Mouse (Mus musculus) T-helper 1 cell (primary cell): ENCODE data around the gene Kyat1.
"Not testable (repeated sequence)": the region's sequence is repeated elsewhere in the genome, so short reads cannot be mapped to it uniquely, and the experiment has no call there.

ENCODE experiments used
- in situ Hi-C: fragments of 300-600 bp; cut with MboI, MseI; formaldehyde crosslinking; loops from one replicate; pipeline ENCODE4 v1.15.1; 2025; ENCODE audit warnings: high pct_unique_total_duplicates

The Kyat1 gene

DNA sequence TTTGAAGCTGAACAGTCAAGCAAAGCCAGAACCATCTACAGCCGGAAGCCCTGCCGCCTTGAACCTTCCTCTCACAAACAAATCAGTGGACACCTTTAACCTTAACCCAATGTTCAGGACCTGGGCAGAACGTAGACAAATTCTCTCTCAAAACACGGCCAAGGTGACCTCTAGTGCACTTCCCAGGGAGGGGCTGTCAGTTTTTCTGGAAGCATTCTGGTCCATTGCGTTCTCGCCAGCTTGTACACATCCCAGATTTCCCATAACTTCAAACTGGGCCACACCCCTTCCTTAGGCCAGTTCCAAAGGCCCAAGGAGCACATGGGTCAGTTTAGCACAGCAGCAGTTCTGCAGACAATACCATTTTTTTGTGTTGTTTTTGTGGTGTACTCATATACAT lies 9.8 kb upstream of the Kyat1 start:
- in situ Hi-C loops: no loop called here

GRCm38 (mm10) chr2:30214745-30215144 lies 9.1 kb upstream of the Kyat1 start:
- in situ Hi-C loops: no loop called here

DNA sequence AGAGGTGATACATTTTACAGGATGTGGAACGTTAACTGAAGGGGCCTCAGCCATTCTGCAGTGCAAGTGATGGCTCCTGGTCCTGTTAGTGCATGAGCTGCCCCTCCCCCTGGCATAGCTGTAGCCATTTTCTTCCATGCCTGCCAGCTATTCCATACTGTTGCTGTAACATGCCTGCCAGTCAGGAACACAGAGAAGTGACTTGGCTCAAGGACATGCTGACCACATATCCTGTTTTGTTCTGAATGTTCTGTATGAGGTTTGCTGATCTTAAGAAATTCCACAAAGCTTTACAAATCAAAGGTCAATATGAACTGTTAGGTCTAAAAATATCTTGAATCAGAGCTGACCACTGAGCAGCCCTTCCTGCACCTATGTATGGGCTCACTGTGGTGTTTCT lies 7.3 kb upstream of the Kyat1 start:
- in situ Hi-C loops: no loop called here

DNA sequence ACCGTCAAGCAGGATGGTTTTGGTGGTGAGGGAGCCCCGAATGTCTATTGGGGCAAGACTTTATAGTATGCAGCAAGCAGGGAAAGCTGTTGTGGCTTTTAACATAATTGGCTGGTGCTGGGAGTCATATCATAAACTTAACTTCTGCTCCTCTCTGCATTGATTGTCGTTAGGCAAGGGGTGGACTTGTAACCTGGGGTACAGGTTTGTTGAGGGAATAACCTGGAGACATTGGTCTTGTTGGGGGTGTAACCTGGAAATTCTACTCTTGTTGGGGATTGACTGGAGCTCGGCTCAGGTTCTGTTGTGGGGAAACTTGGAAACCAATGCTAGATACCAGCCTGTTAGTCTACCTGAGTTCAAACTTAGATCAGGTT lies 6.5 kb upstream of the Kyat1 start:
- in situ Hi-C loops: no loop called here

- in situ Hi-C loops: no loop called here
These were observed 5.9 kb upstream of the Kyat1 start for GRCm38 (mm10) chr2:30211408-30212168.

GRCm38 (mm10) chr2:30207886-30208285 lies 2.2 kb upstream of the Kyat1 start:
- in situ Hi-C loops: no loop called here

DNA sequence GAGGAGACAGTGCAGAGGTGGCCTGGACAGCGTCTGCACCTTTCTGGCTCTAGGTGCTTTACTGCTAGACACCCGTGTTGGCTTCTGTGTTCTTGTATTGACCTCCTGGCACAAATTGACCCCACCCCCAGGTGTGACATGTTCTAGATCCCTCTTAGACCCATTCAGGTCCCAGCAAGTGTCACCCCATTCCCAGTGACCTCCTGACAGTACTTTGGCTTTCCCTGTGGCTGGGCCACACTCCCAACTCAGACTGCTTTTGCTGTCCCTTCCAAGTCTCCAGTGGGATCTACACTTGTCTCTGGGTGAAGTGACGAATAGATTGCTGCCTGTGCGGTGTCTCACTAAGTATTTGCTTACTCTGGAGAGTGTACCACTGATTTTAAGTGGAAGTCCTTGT lies 1.8 kb upstream of the Kyat1 start:
- in situ Hi-C loops: no loop called here

DNA sequence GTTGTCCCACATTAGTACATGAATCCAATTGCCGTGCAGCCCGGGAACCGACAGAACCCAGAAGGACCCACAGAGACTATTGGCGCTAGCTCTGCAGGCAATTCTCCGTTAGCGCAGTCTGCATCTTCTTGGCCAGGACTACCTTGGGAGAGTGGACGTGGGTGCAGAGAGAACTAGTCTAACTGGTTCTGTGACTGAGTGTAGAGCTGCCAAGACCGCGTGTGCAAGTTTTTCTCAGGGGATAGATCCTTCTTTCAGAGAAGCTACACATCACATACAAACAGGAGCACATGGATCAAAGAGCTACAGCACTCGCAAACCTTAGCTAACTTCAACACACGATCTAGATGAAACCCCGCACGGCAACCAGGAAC lies 405 bp downstream of the Kyat1 start:
- in situ Hi-C loops: no loop called here

DNA sequence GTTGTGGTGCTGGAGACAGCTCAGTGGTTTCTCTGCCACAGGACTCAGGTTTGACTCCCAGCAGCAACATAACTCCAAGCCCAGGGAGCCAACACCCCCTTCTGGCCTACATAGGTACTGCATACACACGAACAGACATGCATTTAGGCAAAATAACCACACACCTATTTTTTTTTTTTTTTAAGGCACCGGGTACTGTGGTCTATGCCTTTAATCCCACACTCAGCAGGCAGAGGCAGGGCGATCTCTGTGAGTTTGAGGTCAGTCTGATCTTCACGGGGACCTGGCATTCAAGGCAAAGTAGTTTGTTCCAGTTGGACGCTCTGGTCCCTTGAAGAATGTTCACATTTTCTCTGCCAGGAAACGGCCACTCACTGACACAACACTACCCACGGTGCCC lies 2.2 kb downstream of the Kyat1 start:
- in situ Hi-C loops: no loop called here

DNA sequence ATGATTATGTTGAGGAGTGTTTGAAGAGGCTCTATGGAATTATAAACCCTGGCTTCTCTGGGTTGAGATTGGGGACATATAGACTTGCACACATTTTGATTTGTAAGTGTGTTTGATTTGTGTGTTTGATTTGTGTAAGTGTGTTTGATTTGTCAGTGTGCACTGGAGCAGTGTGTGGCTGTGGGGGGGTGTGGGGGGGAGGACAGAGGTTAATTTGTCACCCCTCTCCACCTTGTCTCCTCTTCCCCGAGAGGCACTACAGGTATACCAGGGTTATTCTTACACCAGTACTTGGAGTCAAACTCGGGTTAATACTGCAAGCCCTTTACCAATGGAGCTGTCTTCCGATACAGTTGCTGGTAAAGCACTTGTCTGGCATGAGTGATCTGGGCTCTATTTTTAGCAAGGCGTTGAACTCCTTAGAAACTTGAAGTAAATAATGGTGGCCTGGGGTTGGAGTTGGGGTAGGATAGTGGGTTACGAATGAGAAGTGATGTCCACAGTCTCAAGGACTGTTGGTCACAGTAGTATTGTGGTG lies 5.2 kb downstream of the Kyat1 start:
- in situ Hi-C loops: no loop called here

GRCm38 (mm10) chr2:30199984-30200383 lies 5.7 kb downstream of the Kyat1 start:
- in situ Hi-C loops: no loop called here

GRCm38 (mm10) chr2:30198021-30198420 lies 7.6 kb downstream of the Kyat1 start:
- in situ Hi-C loops: no loop called here

- in situ Hi-C loops: no loop called here
These were observed 11.0 kb downstream of the Kyat1 start for GRCm38 (mm10) chr2:30194656-30195055.

GRCm38 (mm10) chr2:30191790-30192580 lies 13.7 kb downstream of the Kyat1 start:
- in situ Hi-C loops: no loop called here

DNA sequence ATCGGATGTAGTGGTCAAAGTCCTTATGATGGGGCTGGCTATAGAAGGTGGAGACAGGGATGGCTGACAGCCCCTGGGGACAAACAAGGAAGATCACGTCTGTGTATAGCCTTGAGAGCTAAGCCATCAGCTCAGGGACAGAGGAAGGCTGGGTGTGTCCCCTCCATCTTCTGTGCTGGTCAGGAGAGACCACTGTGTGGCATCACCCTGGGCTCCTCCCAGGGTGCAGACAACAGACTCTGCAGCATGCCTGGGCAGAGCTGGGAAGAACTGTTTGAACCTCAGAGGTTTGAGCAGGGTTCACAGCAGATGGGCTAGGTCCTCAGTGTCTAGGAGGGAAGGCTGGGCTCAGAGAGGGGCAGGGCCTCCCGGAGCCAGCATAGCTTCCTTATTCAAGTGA lies 20.0 kb downstream of the Kyat1 start:
- in situ Hi-C loops: loop anchor here (5.0 kb wide), 1 partner anchor 82 kb away; the partner anchor contains the start of gene Phyhd1

DNA sequence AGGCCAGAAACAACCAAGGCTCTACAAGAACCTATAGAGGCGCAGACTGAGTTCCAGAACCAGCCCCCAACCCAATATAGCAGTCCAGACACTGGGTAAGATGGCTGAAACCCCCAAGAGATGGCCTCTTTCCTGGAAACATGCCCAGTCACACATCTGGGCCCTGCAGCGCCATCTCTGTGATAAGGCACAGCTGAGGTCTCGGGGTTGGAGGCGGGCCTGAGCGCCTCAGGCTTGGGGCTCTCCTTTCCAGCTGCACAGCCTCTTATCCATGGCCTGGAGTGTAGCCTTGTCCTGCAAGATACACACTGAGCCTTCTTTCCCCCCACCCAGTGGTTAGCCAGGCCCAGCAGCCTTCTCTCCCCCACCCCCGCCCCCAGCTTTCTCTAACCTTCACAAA lies 20.4 kb downstream of the Kyat1 start:
- in situ Hi-C loops: loop anchor here (5.0 kb wide), 1 partner anchor 82 kb away; the partner anchor contains the start of gene Phyhd1

DNA sequence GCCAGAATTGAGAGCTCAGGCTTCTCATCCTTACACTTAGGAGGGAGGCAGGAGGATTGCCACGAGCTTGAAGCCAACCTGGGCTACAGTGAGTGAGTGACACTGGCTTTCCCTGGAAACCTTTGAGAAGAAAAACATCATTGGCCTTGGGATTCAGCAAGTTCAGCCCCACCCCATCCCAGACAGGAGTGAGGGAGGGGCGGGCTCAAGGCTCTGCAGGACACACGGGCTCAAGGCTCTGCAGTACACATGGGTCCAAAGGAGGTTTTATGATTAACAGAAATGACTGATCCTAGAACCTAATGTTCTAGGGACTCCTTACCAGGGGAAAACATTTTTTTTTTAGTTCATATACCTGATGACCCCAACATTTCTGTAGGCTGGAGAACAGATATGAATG lies 21.9 kb downstream of the Kyat1 start:
- in situ Hi-C loops: no loop called here

GRCm38 (mm10) chr2:30182424-30182823 lies 23.2 kb downstream of the Kyat1 start:
- in situ Hi-C loops: no loop called here

DNA sequence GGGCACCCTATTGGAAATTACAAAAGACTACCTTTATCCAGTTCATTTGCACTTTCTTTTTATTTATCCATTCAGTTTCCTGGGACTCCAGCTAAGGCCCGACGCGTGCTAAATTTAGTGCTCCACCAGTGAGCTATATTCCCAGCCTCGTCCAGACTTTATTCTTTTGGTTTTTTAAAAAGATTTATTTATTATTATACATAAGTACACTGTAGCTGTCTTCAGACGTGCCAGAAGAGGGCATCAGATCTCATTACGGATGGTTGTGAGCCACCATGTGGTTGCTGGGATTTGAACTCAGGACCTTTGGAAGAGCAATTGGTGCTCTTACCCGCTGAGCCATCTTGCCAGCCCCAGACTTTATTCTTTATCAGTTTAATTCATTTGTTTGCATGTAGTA lies 26.9 kb downstream of the Kyat1 start:
- in situ Hi-C loops: not testable (repeated sequence)

DNA sequence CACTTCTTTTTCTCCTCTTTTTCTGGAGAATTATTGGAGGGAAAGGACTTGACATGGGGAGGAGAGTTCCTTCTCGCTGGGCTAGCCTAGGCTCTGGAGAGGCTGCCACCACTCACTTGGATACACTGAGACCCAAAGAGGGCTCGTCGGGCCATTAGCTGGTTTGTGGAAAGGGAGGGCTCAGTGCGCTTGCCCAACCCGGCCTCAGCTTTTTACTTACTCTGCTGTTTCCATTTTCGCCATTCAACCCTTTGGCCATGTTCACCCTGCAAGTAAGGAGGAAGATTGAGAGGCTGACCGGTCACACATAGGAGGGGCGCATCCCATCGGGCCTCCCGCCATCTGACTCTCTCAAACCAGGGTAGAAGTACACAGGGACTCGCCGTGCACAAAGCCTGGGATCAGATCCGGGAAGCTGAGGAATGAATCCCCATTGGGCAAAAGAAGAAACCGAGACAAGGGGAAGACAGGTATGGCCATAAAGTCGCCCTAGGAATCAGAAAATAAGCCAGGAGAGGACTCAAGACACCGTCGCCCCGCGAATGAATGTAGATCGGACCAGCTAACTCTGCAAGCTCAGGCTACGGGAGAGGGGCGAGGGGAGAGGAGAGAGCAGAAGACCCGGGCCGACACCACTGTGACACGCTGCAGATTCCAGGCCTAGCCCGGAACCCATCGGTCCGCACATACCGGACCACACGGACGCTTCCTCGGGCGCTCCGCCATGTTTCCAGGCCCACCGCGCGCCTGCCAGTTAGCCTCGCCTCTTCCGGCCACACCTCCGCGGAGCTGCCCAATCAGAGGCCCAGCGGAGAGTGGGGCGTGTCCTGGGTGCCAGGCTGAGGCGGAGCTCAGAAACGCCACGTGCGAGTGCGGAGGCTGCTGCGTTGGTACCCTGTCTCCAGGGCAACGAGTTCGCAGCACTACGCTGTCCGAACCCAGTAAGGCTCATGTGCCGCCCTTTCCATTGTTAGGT lies 27.7 kb downstream of the Kyat1 start, which contains the start of gene Spout1:
Gene Spout1, minus strand, starts transcription at position 760 of the 976 bp plus-strand sequence.
- in situ Hi-C loops: no loop called here

- in situ Hi-C loops: no loop called here
These were observed 29.1 kb downstream of the Kyat1 start for GRCm38 (mm10) chr2:30176561-30176960.

- in situ Hi-C loops: no loop called here
These were observed 29.8 kb downstream of the Kyat1 start for GRCm38 (mm10) chr2:30175897-30176296.
